Mouse (Mus musculus) heart, embryonic 10.5 days (tissue): ENCODE measurements at regions not wholly inside any gene's neighbourhood (a gene's known extent, or its start where the extent isn't known, plus 50 kb on each side); places are given as distances from the start of the nearest gene placed in this dataset.
A peak's percentile ranks its signal among the peaks of the same experiment; 100 is the strongest.

Source experiments
- DNase-seq: peaks from one replicate; pipeline ENCODE4 v3.0.0-alpha.2; 2017; ENCODE audit warnings: low spot score
- H3K27ac ChIP-seq: fragments of 300-500 bp; sonication (generic); 2 replicates; pipeline ENCODE4 v1.5.1; 2016; ENCODE audit warnings: mild to moderate bottlenecking
- H3K27me3 ChIP-seq: fragments of 300-500 bp; sonication (generic); 2 replicates; pipeline ENCODE4 v1.6.1; 2016; ENCODE audit warnings: mild to moderate bottlenecking; ENCODE audit not compliant: poor library complexity, insufficient read depth, severe bottlenecking
- H3K36me3 ChIP-seq: fragments of 300-500 bp; sonication (generic); 2 replicates; pipeline ENCODE4 v1.6.1; 2016; ENCODE audit warnings: mild to moderate bottlenecking, moderate library complexity
- H3K4me1 ChIP-seq: fragments of 300-500 bp; sonication (generic); 2 replicates; pipeline ENCODE4 v1.6.1; 2016; ENCODE audit warnings: mild to moderate bottlenecking
- H3K4me3 ChIP-seq: fragments of 300-500 bp; sonication (generic); 2 replicates; pipeline ENCODE4 v1.5.1; 2016; ENCODE audit warnings: mild to moderate bottlenecking, moderate library complexity
- H3K9me3 ChIP-seq: fragments of 300-500 bp; sonication (generic); 2 replicates; pipeline ENCODE4 v1.6.1; 2016; ENCODE audit warnings: mild to moderate bottlenecking, moderate library complexity
- WGBS: fragments of 180-500 bp; shearing (Covaris S2); methylation state at CpG from one replicate; pipeline ENCODE4 v1.1.7; 2016; 5-methylcytosine and 5-hydroxymethylcytosine counted together

GRCm38 (mm10) chr7:137596161-137596560 lies 158.7 kb downstream of the Glrx3 start:
- 77% methylated on average over 7 of the region's 7 CpGs for WGBS

DNA sequence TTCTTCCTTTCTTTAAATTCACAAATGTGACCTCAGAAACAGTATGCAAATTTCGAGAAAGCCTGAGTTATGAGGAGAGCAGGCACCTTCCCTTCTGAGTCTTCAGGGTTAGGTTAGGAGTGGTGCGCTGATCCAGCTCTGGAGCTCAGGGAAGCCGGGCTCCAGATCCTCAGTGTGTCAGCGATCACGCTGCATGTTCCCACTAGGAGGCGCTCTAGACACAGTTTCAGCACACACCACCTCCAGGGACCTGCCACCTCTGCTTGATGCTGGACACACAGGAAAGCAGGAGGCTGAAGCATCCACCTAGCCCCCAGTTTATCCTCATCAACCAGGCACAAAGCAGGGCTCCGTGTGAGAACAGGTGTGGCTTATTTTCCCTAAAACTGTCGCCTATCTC lies 165.6 kb downstream of the Glrx3 start:
- WGBS = 8% methylated on average over 8 of the region's 8 CpGs
- no peaks in the 10 kb centered on the region for H3K9me3 ChIP-seq
- peak; percentile 80 for DNase-seq
- H3K27ac ChIP-seq = no peak overlapping the region
- H3K4me3 ChIP-seq = no peak overlapping the region
- peaks cover 15% of the 10 kb centered on the region; the same call in 1 of the 2 replicates for H3K27me3 ChIP-seq
- no peaks in the 10 kb centered on the region for H3K36me3 ChIP-seq
- H3K4me1 ChIP-seq = no peaks in the 10 kb centered on the region

More at GRCm38 (mm10) chr7:137596161-137596560, 158.7 kb downstream of the Glrx3 start:
- H3K27ac ChIP-seq = no peak overlapping the region
- no peak for DNase-seq
- H3K27me3 ChIP-seq = no peaks in the 10 kb centered on the region
- no peak overlapping the region for H3K4me3 ChIP-seq
- H3K36me3 ChIP-seq = no peaks in the 10 kb centered on the region
- no peaks in the 10 kb centered on the region for H3K4me1 ChIP-seq
- H3K9me3 ChIP-seq = no peaks in the 10 kb centered on the region

DNA sequence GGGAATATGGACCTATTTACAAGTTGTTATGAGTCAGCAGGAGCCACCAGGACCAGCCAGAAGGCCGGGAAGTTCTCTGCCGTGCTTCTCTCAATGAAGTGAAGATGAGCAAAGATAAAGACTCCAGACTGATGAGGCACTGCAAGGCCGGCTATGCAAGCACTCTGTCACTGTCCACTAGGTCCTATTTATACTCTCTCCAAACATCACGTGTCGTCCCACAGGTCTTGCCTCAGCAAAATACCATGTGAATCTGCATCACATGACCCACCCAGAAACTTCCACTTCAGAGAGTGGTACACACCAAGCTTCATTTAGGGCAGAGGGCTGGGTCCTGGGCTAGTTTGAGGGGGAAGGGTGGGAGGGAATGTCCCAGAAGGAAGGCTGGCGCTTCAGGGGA lies 172.3 kb downstream of the Glrx3 start:
- no peak overlapping the region for H3K27ac ChIP-seq
- H3K9me3 ChIP-seq = no peaks in the 10 kb centered on the region
- no peaks in the 10 kb centered on the region for H3K36me3 ChIP-seq
- DNase-seq = no peak
- peaks cover 17% of the 10 kb centered on the region for H3K27me3 ChIP-seq
- 39% methylated on average over 6 of the region's 6 CpGs for WGBS
- H3K4me1 ChIP-seq = peaks cover 17% of the 10 kb centered on the region; the same call in 1 of the 2 replicates
- no peak overlapping the region for H3K4me3 ChIP-seq

DNA sequence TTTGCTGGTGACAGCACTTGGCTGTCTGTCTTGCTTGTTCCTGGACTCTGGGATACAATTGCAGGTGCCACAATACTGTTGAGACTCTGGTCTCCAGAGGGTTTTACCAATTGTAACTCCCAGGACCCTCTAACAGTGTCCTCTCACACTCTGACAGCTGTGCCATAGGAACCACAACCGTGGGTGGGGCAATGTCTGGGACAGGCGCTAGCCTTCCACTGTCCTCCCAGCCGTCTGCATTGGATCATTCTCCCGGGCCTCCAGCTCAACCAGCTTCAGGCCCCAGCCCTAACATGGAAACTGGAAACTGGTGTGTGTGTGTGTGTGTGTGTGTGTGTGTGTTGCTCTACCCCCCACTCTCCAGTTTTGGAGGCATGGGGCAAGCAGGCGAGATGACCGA lies 173.9 kb downstream of the Glrx3 start:
- H3K36me3 ChIP-seq = no peaks in the 10 kb centered on the region
- H3K4me1 ChIP-seq = peaks cover 17% of the 10 kb centered on the region; the same call in 1 of the 2 replicates
- no peak overlapping the region for H3K27ac ChIP-seq
- 56% methylated on average over 6 of the region's 6 CpGs for WGBS
- H3K4me3 ChIP-seq = no peak overlapping the region
- peaks cover 12% of the 10 kb centered on the region for H3K27me3 ChIP-seq
- no peak for DNase-seq
- no peaks in the 10 kb centered on the region for H3K9me3 ChIP-seq

GRCm38 (mm10) chr7:137611891-137612522 lies 174.6 kb downstream of the Glrx3 start:
- peaks cover 12% of the 10 kb centered on the region for H3K27me3 ChIP-seq
- H3K27ac ChIP-seq = no peak overlapping the region
- no peaks in the 10 kb centered on the region for H3K9me3 ChIP-seq
- no peak overlapping the region for H3K4me3 ChIP-seq
- no peaks in the 10 kb centered on the region for H3K36me3 ChIP-seq
- WGBS = 68% methylated on average over 7 of the region's 7 CpGs
- DNase-seq = no peak
- peaks cover 17% of the 10 kb centered on the region; the same call in 1 of the 2 replicates for H3K4me1 ChIP-seq

DNA sequence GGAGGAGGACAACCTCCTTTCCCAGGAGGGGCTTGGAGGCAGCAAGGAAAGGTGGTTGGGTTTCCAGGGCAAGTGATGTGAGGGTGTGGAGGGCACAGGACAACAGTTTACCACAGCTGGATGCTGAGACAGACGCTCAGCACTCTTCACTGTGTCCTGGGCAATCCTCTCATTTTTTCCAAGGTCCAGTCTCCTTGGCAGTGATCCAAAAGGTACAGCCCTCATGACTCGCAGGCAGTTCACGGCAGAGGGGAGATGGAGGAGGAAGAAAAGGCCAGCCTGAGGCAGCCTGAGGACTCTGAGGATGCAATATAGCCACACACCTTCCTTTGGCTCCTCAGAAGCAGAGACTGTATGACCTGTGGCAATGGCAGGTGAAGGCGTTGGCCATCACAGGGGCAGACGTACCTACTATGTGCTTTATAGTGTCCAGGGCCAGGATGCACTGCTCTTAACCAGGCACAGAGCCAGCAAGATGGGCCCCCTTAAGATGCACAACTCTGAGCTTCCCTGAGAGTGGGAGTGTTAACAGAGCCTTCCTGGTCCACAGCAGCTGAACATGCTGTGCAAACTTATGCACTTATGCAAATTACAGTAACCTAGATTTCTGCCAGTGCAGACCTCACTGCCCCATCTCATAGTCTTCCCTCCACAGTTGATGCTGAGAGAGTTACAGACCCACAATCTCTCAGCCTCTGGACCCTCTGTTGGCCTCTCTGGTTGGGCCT lies 181.2 kb downstream of the Glrx3 start:
- no peak overlapping the region for H3K4me3 ChIP-seq
- H3K4me1 ChIP-seq = 0 out of 2 replicates have a peak, but pooled peaks cover 9% of the 10 kb centered on the region
- peaks cover 1% of the 10 kb centered on the region; the same call in 1 of the 2 replicates for H3K27me3 ChIP-seq
- H3K9me3 ChIP-seq = no peaks in the 10 kb centered on the region
- no peaks in the 10 kb centered on the region for H3K36me3 ChIP-seq
- DNase-seq = no peak
- 52% methylated on average over 5 of the region's 5 CpGs for WGBS
- 0 out of 2 replicates have a peak overlapping the region, but pooled peaks have one; percentile 8 for H3K27ac ChIP-seq

DNA sequence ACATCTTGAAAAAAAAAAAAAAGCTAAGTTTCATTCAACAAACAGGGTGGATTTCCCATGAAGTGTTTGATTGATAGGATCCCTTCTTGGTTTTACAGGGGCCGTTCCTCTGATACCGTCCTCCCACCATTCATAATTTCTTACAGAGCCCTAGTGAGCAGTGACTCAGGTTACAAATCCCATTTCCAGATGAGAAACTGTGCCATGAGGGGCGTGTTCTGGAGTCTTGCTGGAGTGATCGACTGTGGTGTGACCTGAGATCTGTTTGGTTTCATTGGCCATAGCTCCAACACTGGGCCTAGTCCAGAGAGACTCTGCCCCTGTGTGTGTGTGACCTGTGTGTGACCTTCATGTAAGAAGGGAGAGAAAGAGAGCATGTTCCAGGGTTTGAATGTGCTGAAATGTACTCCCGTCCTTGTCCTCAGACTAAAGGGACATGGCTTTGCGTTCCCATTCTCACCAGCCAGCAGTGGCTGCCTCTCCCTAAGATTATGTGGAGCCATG lies 181.9 kb downstream of the Glrx3 start:
- Histone ChIP-seq H3K9me3 (no peaks in the 10 kb centered on the region), H3K4me3 (no peak overlapping the region), H3K27me3 (no peaks in the 10 kb centered on the region), H3K27ac (no peak overlapping the region), H3K36me3 (no peaks in the 10 kb centered on the region), H3K4me1 (0 out of 2 replicates have a peak, but pooled peaks cover 9% of the 10 kb centered on the region)
- 65% methylated on average over 6 of the region's 6 CpGs for WGBS
- DNase-seq = no peak

DNA sequence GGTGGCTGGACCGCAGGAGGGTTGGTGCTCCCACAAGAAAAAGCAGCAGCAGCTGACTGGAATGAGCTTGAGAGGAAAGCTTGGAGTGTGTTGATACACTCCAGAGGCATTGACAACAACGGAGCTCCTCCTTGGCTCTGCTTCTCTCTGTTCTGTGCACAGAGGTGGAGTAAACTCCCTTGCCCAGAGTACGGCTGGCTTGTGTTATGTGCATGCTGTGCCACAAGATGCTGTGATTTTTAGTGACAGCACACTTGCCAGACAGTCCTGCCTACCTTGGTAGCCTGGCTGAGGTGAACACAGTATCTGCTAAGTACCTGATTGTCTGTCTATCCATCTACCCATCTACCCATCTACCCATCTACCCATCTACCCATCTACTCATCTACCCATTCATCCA lies 190.9 kb downstream of the Glrx3 start:
- DNase-seq = no peak
- H3K9me3 ChIP-seq = no peaks in the 10 kb centered on the region
- no peak overlapping the region for H3K27ac ChIP-seq
- no peaks in the 10 kb centered on the region for H3K4me1 ChIP-seq
- WGBS = 79% methylated on average over 3 of the region's 3 CpGs
- no peaks in the 10 kb centered on the region for H3K36me3 ChIP-seq
- no peaks in the 10 kb centered on the region for H3K27me3 ChIP-seq
- no peak overlapping the region for H3K4me3 ChIP-seq

DNA sequence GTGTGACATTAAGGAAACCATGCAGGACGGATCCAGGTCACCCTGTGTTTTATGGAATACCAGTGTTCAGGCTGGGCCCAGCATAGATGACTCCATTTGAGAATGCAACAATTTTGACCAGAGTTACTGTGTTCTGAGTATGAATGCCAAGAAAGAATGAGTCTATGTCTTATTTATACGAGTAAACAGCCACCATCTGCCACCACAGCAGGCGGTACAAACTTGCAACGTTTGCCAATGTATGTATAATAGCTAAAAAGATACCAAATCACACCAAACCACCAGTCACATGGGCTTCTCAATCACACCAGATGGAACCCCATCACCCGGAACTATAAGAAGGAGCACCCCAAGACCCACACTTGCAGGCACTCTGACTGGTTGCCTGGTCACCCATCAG lies 192.1 kb downstream of the Glrx3 start:
- H3K4me1 ChIP-seq = no peaks in the 10 kb centered on the region
- no peak overlapping the region for H3K4me3 ChIP-seq
- WGBS = 80% methylated on average over 5 of the region's 5 CpGs
- no peak overlapping the region for H3K27ac ChIP-seq
- H3K9me3 ChIP-seq = no peaks in the 10 kb centered on the region
- H3K36me3 ChIP-seq = no peaks in the 10 kb centered on the region
- H3K27me3 ChIP-seq = no peaks in the 10 kb centered on the region
- no peak for DNase-seq

- no peaks in the 10 kb centered on the region for H3K4me1 ChIP-seq
- no peak overlapping the region for H3K4me3 ChIP-seq
- no peaks in the 10 kb centered on the region for H3K27me3 ChIP-seq
- no peaks in the 10 kb centered on the region for H3K36me3 ChIP-seq
- 63% methylated on average over 6 of the region's 6 CpGs for whole genome bisulfite sequencing
- no peaks in the 10 kb centered on the region for H3K9me3 ChIP-seq
- no peak overlapping the region for H3K27ac ChIP-seq
- no peak for DNase-seq
Observed at GRCm38 (mm10) chr7:137648621-137649020, 211.2 kb downstream of the Glrx3 start.

DNA sequence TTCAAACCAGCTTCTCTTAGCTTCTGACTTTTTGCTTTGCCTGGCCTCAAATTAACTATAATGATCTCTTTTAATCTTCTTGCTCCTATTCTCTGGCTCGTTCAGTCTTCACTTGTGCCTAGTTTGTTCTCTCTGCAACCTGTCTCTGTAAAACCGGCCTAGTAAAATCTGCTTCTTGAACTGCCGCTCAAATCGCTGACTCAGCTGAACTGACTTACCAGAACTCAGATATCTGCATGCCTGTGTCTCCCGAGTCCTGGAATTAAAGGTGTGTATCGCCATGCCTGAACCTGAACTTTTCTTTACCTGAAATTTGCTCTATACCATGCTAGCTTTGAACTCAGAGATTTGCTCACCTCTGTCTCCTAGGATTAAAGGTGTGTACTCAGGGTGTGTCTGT lies 212.2 kb downstream of the Glrx3 start:
- Histone ChIP-seq H3K4me1 (no peaks in the 10 kb centered on the region), H3K9me3 (no peaks in the 10 kb centered on the region), H3K4me3 (no peak overlapping the region), H3K27ac (no peak overlapping the region), H3K36me3 (no peaks in the 10 kb centered on the region), H3K27me3 (no peaks in the 10 kb centered on the region)
- DNase-seq = no peak
- WGBS = 87% methylated on average over 6 of the region's 6 CpGs

DNA sequence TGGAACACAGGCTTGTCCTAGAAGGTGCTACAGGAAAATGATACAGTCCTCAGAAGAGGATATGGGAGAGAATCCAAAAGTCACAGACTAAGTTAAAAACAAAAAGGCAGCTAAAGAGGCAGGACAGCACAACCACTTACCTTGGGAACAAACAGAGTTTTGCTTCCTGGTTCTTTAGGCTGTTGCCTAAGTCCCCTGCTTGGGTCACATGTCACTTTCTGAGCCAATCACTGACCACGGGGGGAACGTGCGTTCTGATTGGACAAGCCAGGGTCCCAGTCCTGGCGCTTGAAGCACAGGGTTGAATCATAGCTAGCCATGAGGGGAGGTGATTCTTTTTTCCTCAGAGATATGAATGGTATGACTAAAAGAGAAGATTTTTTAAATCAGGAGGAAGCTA lies 216.4 kb downstream of the Glrx3 start:
- WGBS = 92% methylated on average over 4 of the region's 4 CpGs
- Histone ChIP-seq H3K27ac (no peak overlapping the region), H3K9me3 (no peaks in the 10 kb centered on the region), H3K36me3 (no peaks in the 10 kb centered on the region), H3K27me3 (no peaks in the 10 kb centered on the region), H3K4me1 (no peaks in the 10 kb centered on the region), H3K4me3 (no peak overlapping the region)
- DNase-seq = no peak

GRCm38 (mm10) chr7:137667165-137667564 lies 229.8 kb downstream of the Glrx3 start:
- DNase-seq = no peak
- no peaks in the 10 kb centered on the region for H3K9me3 ChIP-seq
- H3K27me3 ChIP-seq = no peaks in the 10 kb centered on the region
- WGBS = 92% methylated on average over 2 of the region's 2 CpGs
- H3K4me1 ChIP-seq = no peaks in the 10 kb centered on the region
- no peak overlapping the region for H3K27ac ChIP-seq
- no peak overlapping the region for H3K4me3 ChIP-seq
- H3K36me3 ChIP-seq = no peaks in the 10 kb centered on the region
